9 mouse cellular contexts compared by ENCODE assay signal in genomic region chr6:30307691-30308090, GRCm38 (mm10). TPM values are rescaled to one million over a fixed set of nuclear protein-coding genes. Genes with fewer than 3 reads are reported as not detected.
DNase-seq lines count a peak whose midpoint lies in the region; ATAC-seq and TF ChIP-seq lines count a peak whose summit lies in the region.
"Had no signal": no experiment of that assay in that cellular context is flagged by ENCODE, and none has a peak within 500 bp of the region (broad histone marks: within the 10 kb centered on the region; RNA-seq: fewer than 3 reads in every experiment).

No protein-coding gene starts in this region.

- peaks cover 11% of the 10 kb centered on the region for H3K79me2 ChIP-seq in myocyte (ENCODE audit: control insufficient read depth, insufficient read depth)

- peak; percentile 24 for DNase-seq in gastrocnemius, adult 2 months
- DNase-seq in gastrocnemius, adult 18-20 months (ENCODE audit: low spot score) = no peak
- DNase-seq in embryo, embryonic 11 days = peak; percentile 21
- DNase-seq in retina, embryonic 14.5 days (ENCODE audit: low spot score) = no peak
- no peak for DNase-seq in left cerebral cortex, adult 2 months (ENCODE audit: extremely low spot score in 1 of 2, low spot score in 2 of 2)
- no peak for DNase-seq in thymus, postnatal 0 days (ENCODE audit: low spot score)

- no peak for TF ChIP-seq CTCF in gastrocnemius, adult 2 months (IDR thresholded peaks at IDR 0.05)
- no peak for TF ChIP-seq CTCF in left cerebral cortex, adult 2 months (IDR thresholded peaks at IDR 0.05)

- no peak for TF ChIP-seq POLR2A in myocyte (IDR thresholded peaks at IDR 0.05; ENCODE audit: insufficient read length, low read depth)

- H3K36me3 ChIP-seq in kidney, embryonic 14.5 days (ENCODE audit: control insufficient read depth, insufficient read depth, low read length) = no peaks in the 10 kb centered on the region
- no peaks in the 10 kb centered on the region for H3K36me3 ChIP-seq in myocyte (ENCODE audit: control insufficient read depth, insufficient read depth)
- H3K36me3 ChIP-seq: embryonic facial prominence, embryonic 15.5 days had no signal

- H3K27me3 ChIP-seq in kidney, embryonic 14.5 days (ENCODE audit: control insufficient read depth, insufficient read depth, low read length) = no peaks in the 10 kb centered on the region
- no peaks in the 10 kb centered on the region for H3K27me3 ChIP-seq in myocyte (ENCODE audit: control insufficient read depth, insufficient read depth, insufficient read length)
- H3K27me3 ChIP-seq: embryonic facial prominence, embryonic 15.5 days had no signal

- H3K4me1 ChIP-seq in kidney, embryonic 14.5 days (ENCODE audit: control insufficient read depth, insufficient read depth, low read length) = peaks cover 12% of the 10 kb centered on the region

- intact Hi-C loops in gastrocnemius, adult 2 months (cut with DNase I) = no loop called here
- intact Hi-C loops in left cerebral cortex, adult 2 months (cut with DNase I) = loop anchor here (5.0 to 10.0 kb wide), 2 partner anchors 35 to 703 kb away; partner anchors contain the start of gene Tnpo3

- peak overlapping the region; percentile 12 for H3K27ac ChIP-seq in gastrocnemius, adult 2 months
- peak overlapping the region; percentile 76; the same call in 1 of the 2 replicates for H3K27ac ChIP-seq in kidney, embryonic 14.5 days (ENCODE audit: low read depth, low read length)
- H3K27ac ChIP-seq in left cerebral cortex, adult 2 months = no peak overlapping the region
- H3K27ac ChIP-seq: embryonic facial prominence, embryonic 15.5 days had no signal

- no peak overlapping the region for H3ac ChIP-seq in myocyte (ENCODE audit: control insufficient read depth, insufficient read length)

- H3K4me2 ChIP-seq in kidney, embryonic 14.5 days (replicated peaks; ENCODE audit: low read depth, low read length) = peak overlapping the region; percentile 18; the same call in 1 of the 2 replicates
- peak overlapping the region; percentile 62 for H3K4me2 ChIP-seq in myocyte (ENCODE audit: low read depth)
- H3K4me2 ChIP-seq: embryonic facial prominence, embryonic 15.5 days had no signal

- no peak overlapping the region for H3K4me3 ChIP-seq in gastrocnemius, adult 2 months
- no peak overlapping the region for H3K4me3 ChIP-seq in kidney, embryonic 14.5 days (ENCODE audit: low read length)
- no peak overlapping the region for H3K4me3 ChIP-seq in myocyte
- no peak overlapping the region for H3K4me3 ChIP-seq in left cerebral cortex, adult 2 months
- H3K4me3 ChIP-seq: embryonic facial prominence, embryonic 15.5 days had no signal

- ATAC-seq in kidney, embryonic 14.5 days (ENCODE audit: low FRiP score, low TSS enrichment) = no peak

- no peaks in the 10 kb centered on the region for H3K9me3 ChIP-seq in kidney, embryonic 14.5 days (ENCODE audit: control insufficient read depth, low read length)
- H3K9me3 ChIP-seq: embryonic facial prominence, embryonic 15.5 days had no signal

- H3K9ac ChIP-seq in kidney, embryonic 14.5 days (ENCODE audit: low read depth, low read length) = no peak overlapping the region
- H3K9ac ChIP-seq: embryonic facial prominence, embryonic 15.5 days had no signal

- WGBS in kidney, embryonic 14.5 days = 10% methylated on average over 9 of the region's 9 CpGs

TF ChIP-seq in myocyte, 11 proteins besides CTCF, POLR2A, EP300 and RAD21:
- TF ChIP-seq MYOG (IDR thresholded peaks at IDR 0.05; ENCODE audit: control insufficient read depth in 1 of 3, insufficient read depth in 1 of 3, insufficient read length in 2 of 3, low read depth in 2 of 3) = peak; percentile 59 to 96 (median 78)
- no peak for TF ChIP-seq E2F4 (IDR thresholded peaks at IDR 0.05; ENCODE audit: insufficient read depth)
- peak; percentile 47 to 93 (median 65) for TF ChIP-seq MYOD1 (IDR thresholded peaks at IDR 0.05; ENCODE audit: control insufficient read depth in 1 of 3, insufficient read length in 2 of 3, low read depth in 2 of 3)
- TF ChIP-seq TCF12 (IDR thresholded peaks at IDR 0.05; ENCODE audit: insufficient read depth, poor library complexity, severe bottlenecking) = peak; percentile 41
- TF ChIP-seq POLR2AphosphoS2 (IDR thresholded peaks at IDR 0.05; ENCODE audit: insufficient read length, low read depth) = no peak
- no peak for TF ChIP-seq USF1 (IDR thresholded peaks at IDR 0.05; ENCODE audit: low read depth)
- peak; percentile 16 for TF ChIP-seq TCF3 (IDR thresholded peaks at IDR 0.05; ENCODE audit: insufficient read length, low read depth)
- peak; percentile 88 for TF ChIP-seq CEBPB (IDR thresholded peaks at IDR 0.05; ENCODE audit: insufficient read depth, poor library complexity, severe bottlenecking)
- no peak for TF ChIP-seq REST (IDR thresholded peaks at IDR 0.05; ENCODE audit: insufficient read depth, insufficient read length)
- no peak for TF ChIP-seq MAX (IDR thresholded peaks at IDR 0.05; ENCODE audit: low read depth)
- TF ChIP-seq SRF (IDR thresholded peaks at IDR 0.05; ENCODE audit: control insufficient read depth, insufficient read length, low read depth) = no peak

RNA-seq across cellular contexts. Expression of gene Ube2h, which starts 3.4 kb away (rescaled TPM):
- total RNA-seq in gastrocnemius, adult 2 months (2021) = 10 to 100 TPM; 39.6 to 81.2 TPM
- total RNA-seq in gastrocnemius, adult 18-20 months (2021) = 10 to 100 TPM; 64.7 to 69.4 TPM
- polyA plus RNA-seq in kidney, embryonic 14.5 days (2014; fragmentation: Nextera tagmentation; extraction: Ambion mirVana) = 45.7 and 68.1 TPM in 2 replicates
- 33.5 TPM for polyA plus RNA-seq in myocyte (2012; fragmentation: generic; extraction: Trizol)
- total RNA-seq in left cerebral cortex, adult 2 months (2021) = 10 to 100 TPM; 90.5 to 92.1 TPM
- polyA plus RNA-seq in thymus, postnatal 0 days (2015; fragmentation: Nextera tagmentation; extraction: Ambion mirVana) = 31.7 and 38.9 TPM in 2 replicates

Comparison
In these comparisons a context has a peak if more than half of its experiments do, and no peak if none do; other contexts are left out.
1. DNase-seq: peak in gastrocnemius, adult 2 months (single experiment) and embryo, embryonic 11 days (single experiment); none in gastrocnemius, adult 18-20 months (single experiment), retina, embryonic 14.5 days (single experiment), left cerebral cortex, adult 2 months (0 of 2) and thymus, postnatal 0 days (single experiment).